Mouse (Mus musculus) stomach, postnatal 0 days (tissue): ENCODE results near the gene Rapgef3.

Source experiments
- CTCF ChIP-seq: IDR thresholded peaks from 2 replicates; pipeline ENCODE4 v1.5.1; 2016; ENCODE audit warnings: antibody characterized with exemption, low read depth, mild to moderate bottlenecking, moderate library complexity
- EP300 ChIP-seq: optimal IDR thresholded peaks from 2 replicates; pipeline ENCODE3; 2016; ENCODE audit warnings: antibody characterized with exemption

DNA sequence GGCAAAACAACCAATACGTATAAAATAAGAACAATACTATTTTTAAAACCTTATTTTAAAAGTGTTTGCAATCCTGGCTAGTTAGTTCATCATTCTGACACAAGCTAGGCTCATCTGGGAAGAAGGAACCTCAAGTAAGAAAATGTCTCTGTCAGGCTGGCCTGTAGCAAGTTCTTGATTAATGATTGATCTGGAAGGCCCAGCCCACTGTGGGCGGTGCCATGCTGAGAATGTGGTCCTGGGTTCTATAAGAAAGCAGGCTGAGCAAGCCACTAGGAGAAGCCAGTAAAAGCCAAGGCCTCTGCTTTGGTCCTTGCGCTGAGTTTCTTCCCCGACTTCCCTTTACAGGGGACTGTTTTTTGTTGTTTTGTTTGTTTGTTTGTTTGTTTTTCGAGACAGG is 15.3 kb downstream of the Rapgef3 start:
- TF ChIP-seq CTCF: no peak
- TF ChIP-seq EP300: no peak
